Mouse (Mus musculus) pancreas, adult 10 weeks (tissue): ENCODE results near the gene Olfr1458. TPM values are rescaled to one million over a fixed set of nuclear protein-coding genes. Genes with fewer than 3 reads are reported as not detected.

Experiments
- polyA plus RNA-seq: library from polyadenylated mRNA; stranded (reverse); fragments of 350-450 nt; fragmentation: Illumina TruSeq; extraction: RNeasy Lipid Tissue Mini Kit (QIAGEN cat#74804); gene quantifications from one replicate; pipeline ENCODE4 v1.2.3, GENCODE M21; 2015; ENCODE audit warnings: low read depth, low replicate concordance; ENCODE audit not compliant: insufficient read depth

Olfr1458 gene
- polyA plus RNA-seq: not detected

GRCm38 (mm10) chr19:13106675-13107074 is at the start of gene Olfr1458:
Gene Olfr1458, minus strand, starts transcription at chr19:13106775.

GRCm38 (mm10) chr19:13149449-13149848 is 42.9 kb upstream of the Olfr1458 start, which contains the start of gene Olfr1459:
Gene Olfr1459, minus strand, starts transcription at chr19:13149549.

DNA sequence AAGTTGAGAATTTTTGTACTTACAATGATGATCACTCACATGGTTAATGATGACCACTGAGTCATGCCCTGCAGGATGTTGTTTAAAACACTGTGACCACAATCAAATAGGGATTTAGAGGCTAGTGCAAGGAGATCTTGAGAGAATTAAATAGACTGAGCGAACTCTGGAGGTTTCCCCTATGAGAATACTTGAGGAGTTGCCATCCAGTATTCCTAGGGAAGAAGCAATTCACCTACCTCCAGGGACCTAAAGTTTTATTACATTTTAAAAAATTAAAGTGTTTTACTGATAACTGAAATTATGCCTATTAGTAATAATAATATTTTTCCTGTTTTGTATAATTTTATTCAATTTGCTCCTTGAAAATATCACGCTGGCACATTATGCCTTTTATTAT is 8.8 kb downstream of the Olfr1458 start, which contains the start of gene Olfr1457:
TSS of gene Olfr1457 (minus strand) at position 101 of the 400 bp plus-strand sequence.

DNA sequence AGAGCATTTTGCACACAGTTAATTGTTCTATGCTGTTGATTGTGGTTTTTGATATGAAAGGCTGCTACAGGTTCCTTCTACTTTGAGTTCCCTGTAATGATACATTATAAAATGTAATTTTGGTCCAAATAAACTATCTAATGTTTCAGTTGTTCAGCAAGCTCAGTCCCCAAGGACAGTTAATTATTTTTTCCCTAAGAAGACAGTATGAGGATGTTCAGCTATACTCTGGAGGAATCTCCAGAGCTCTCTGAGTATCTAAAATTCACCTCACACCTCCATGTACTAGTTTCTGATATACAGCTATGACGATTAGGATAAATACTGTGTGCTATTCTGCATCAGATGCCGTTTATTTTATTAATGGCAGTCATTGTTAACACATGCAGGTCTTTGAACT is 46.3 kb downstream of the Olfr1458 start, which contains the start of gene Olfr1454:
TSS of gene Olfr1454 (plus strand) at position 301 of the 400 bp plus-strand sequence.

Other genes with a start within 250 kb of the Olfr1458 start
- gene Olfr1444, start 249.5 kb downstream of the Olfr1458 start, polyA plus RNA-seq: not detected
- not detected for gene Olfr1445, start 222.9 kb downstream of the Olfr1458 start, polyA plus RNA-seq
- gene Olfr1446, start 213.3 kb downstream of the Olfr1458 start, polyA plus RNA-seq: not detected
- not detected for gene Olfr1447, start 203.0 kb downstream of the Olfr1458 start, polyA plus RNA-seq
- gene Olfr1448, start 182.4 kb downstream of the Olfr1458 start, polyA plus RNA-seq: not detected
- not detected for gene Olfr1449, start 175.9 kb downstream of the Olfr1458 start, polyA plus RNA-seq
- gene Olfr1450, start 156.5 kb downstream of the Olfr1458 start, polyA plus RNA-seq: not detected
- gene Olfr1451, start 111.8 kb downstream of the Olfr1458 start, polyA plus RNA-seq: not detected
- gene Olfr1453, start 78.4 kb downstream of the Olfr1458 start, polyA plus RNA-seq: not detected
- gene Olfr1454, start 46.2 kb downstream of the Olfr1458 start, polyA plus RNA-seq: not detected
- gene Olfr1457, start 8.9 kb downstream of the Olfr1458 start, polyA plus RNA-seq: not detected
- not detected for gene Olfr1459, start 42.8 kb upstream of the Olfr1458 start, polyA plus RNA-seq
- not detected for gene Olfr1461, start 56.2 kb upstream of the Olfr1458 start, polyA plus RNA-seq
- not detected for gene Olfr1462, start 79.0 kb upstream of the Olfr1458 start, polyA plus RNA-seq
- gene Olfr1463, start 124.6 kb upstream of the Olfr1458 start, polyA plus RNA-seq: not detected
- gene Olfr1465, start 208.8 kb upstream of the Olfr1458 start, polyA plus RNA-seq: not detected
- gene Olfr1466, start 232.1 kb upstream of the Olfr1458 start, polyA plus RNA-seq: not detected